Mouse (Mus musculus) liver, adult 2 months (tissue): ENCODE data around the gene Zfp536.

ENCODE experiments used
- CTCF ChIP-seq: fragments of 200-500 bp; IDR thresholded peaks from 2 replicates; pipeline ENCODE4 v1.5.1; 2011; ENCODE audit warnings: low read depth, low read length, control low read depth
- POLR2A ChIP-seq: fragments of 200-500 bp; IDR thresholded peaks from 2 replicates; pipeline ENCODE4 v1.6.1; 2011; ENCODE audit warnings: low read length, control low read depth; ENCODE audit not compliant: insufficient read depth; ENCODE audit errors: extremely low read depth

DNA sequence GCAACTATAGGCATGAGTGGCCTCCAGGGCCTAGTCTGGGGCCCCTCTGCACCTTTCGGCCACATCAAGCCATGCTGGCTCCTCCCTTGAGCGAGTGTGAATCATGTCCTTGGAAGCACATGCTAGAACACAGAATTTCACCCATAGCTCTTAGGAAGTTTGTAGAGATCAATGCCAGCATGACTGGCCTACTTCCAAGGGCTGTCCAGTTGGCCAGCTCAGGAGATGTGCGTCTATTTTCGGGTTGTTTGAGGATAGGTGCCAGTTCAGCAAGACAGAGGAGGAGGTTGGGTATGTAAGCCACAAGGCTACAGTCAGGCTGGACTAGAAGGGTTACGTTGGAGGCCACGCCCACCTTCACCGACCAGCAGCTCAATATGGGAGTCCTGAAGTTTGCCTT lies 201.4 kb downstream of the Zfp536 start:
- TF ChIP-seq CTCF (no peak), POLR2A (no peak)
